Mouse (Mus musculus): Measurements from ENCODE around the gene Atp5g2.
A peak's percentile ranks its signal among the peaks of the same experiment; 100 is the strongest.
"Not testable (repeated sequence)": the region's sequence is repeated elsewhere in the genome, so short reads cannot be mapped to it uniquely, and the experiment has no call there.

Gene Atp5g2

GRCm38 (mm10) chr15:102669571-102669970 is 2.6 kb downstream of the Atp5g2 start:
- DNase-seq (ENCODE audit: low spot score in 2 of 2) = no peak

- peak in 1 of 2 experiments; percentile 53 for DNase-seq (ENCODE audit: low spot score in 2 of 2)
Observed at GRCm38 (mm10) chr15:102665494-102665893, 6.7 kb downstream of the Atp5g2 start.

GRCm38 (mm10) chr15:102663825-102664224 is 8.3 kb downstream of the Atp5g2 start:
- DNase-seq (ENCODE audit: low spot score in 2 of 2) = no peak

GRCm38 (mm10) chr15:102662601-102663000 is 9.6 kb downstream of the Atp5g2 start:
- not testable (repeated sequence) for DNase-seq (ENCODE audit: low spot score in 2 of 2)

GRCm38 (mm10) chr15:102657926-102658381 is 14.2 kb downstream of the Atp5g2 start:
- peak in 1 of 2 experiments; percentile 52 for DNase-seq (ENCODE audit: low spot score in 2 of 2)

GRCm38 (mm10) chr15:102656658-102657057 is 15.5 kb downstream of the Atp5g2 start:
- no peak for DNase-seq (ENCODE audit: low spot score in 2 of 2)

- DNase-seq (ENCODE audit: low spot score in 2 of 2) = not testable (repeated sequence)
Observed at GRCm38 (mm10) chr15:102651928-102652660, 20.1 kb downstream of the Atp5g2 start.

GRCm38 (mm10) chr15:102651107-102651506 is 21.0 kb downstream of the Atp5g2 start:
- DNase-seq (ENCODE audit: low spot score in 2 of 2) = no peak

GRCm38 (mm10) chr15:102635817-102636216 is 36.3 kb downstream of the Atp5g2 start:
- DNase-seq (ENCODE audit: low spot score in 2 of 2) = peak in 1 of 2 experiments; percentile 81

- DNase-seq (ENCODE audit: low spot score in 2 of 2) = no peak
Observed at GRCm38 (mm10) chr15:102634684-102635083, 37.5 kb downstream of the Atp5g2 start.

- no peak for DNase-seq (ENCODE audit: low spot score in 2 of 2)
Observed at GRCm38 (mm10) chr15:102625687-102626055, 46.5 kb downstream of the Atp5g2 start.

- DNase-seq (ENCODE audit: low spot score in 2 of 2) = peak; percentile 99
Observed at GRCm38 (mm10) chr15:102624970-102625686, 47.0 kb downstream of the Atp5g2 start, which contains the start of the genes Gm28047 and Atf7. Gene Gm28047 (minus strand): TSS chr15:102625067. Gene Atf7 (minus strand): TSS chr15:102625464.

- peak in 1 of 2 experiments; percentile 18 for DNase-seq (ENCODE audit: low spot score in 2 of 2)
Observed at GRCm38 (mm10) chr15:102624291-102624969, 47.7 kb downstream of the Atp5g2 start.

GRCm38 (mm10) chr15:102623121-102623520 is 49.0 kb downstream of the Atp5g2 start:
- DNase-seq (ENCODE audit: low spot score in 2 of 2) = no peak

- no peak for DNase-seq (ENCODE audit: low spot score in 2 of 2)
Observed at GRCm38 (mm10) chr15:102622536-102622935, 49.6 kb downstream of the Atp5g2 start.

- no peak for DNase-seq (ENCODE audit: low spot score in 2 of 2)
Observed at GRCm38 (mm10) chr15:102620765-102621164, 51.4 kb downstream of the Atp5g2 start.

- no peak for DNase-seq (ENCODE audit: low spot score in 2 of 2)
Observed at GRCm38 (mm10) chr15:102619486-102619885, 52.7 kb downstream of the Atp5g2 start.

- no peak for DNase-seq (ENCODE audit: low spot score in 2 of 2)
Observed at GRCm38 (mm10) chr15:102617654-102618053, 54.5 kb downstream of the Atp5g2 start.

GRCm38 (mm10) chr15:102616174-102616573 is 56.0 kb downstream of the Atp5g2 start:
- DNase-seq (ENCODE audit: low spot score in 2 of 2) = no peak

GRCm38 (mm10) chr15:102614224-102614623 is 57.9 kb downstream of the Atp5g2 start:
- no peak for DNase-seq (ENCODE audit: low spot score in 2 of 2)

GRCm38 (mm10) chr15:102612966-102613365 is 59.2 kb downstream of the Atp5g2 start:
- DNase-seq (ENCODE audit: low spot score in 2 of 2) = no peak

Data from frontal cortex, postnatal 36 days (tissue).